Mouse (Mus musculus): ENCODE measurements around the gene Gm5426. TPM values are rescaled to one million over a fixed set of nuclear protein-coding genes. Genes with fewer than 3 reads are reported as not detected.
A peak's percentile ranks its signal among the peaks of the same experiment; 100 is the strongest.
"Not testable (repeated sequence)": the region's sequence is repeated elsewhere in the genome, so short reads cannot be mapped to it uniquely, and the experiment has no call there.

Gene Gm5426
- total RNA-seq, 2 experiments from 2014 or later, result not detected

DNA sequence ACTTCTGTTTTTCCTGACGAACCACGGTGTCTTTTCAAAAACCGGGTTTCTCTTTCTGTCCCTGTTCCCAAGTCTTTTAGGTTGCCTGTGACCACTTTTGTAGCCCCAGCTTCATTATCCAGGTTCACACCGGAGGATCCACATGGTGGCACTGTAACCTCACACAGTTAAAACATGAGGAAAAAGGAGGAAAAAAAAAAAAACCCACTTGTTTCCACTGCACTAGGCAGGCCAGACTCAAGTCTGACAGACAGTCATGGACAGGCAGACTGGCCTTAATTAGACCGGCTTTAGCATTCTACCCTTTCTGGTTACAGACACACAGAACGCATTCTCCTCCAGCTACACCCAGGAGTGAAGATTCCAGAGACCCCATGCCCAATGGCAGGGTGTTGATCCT is 4.2 kb upstream of the Gm5426 start:
- peak; percentile 25 to 51 for DNase-seq (ENCODE audit: low spot score in 2 of 2)

DNA sequence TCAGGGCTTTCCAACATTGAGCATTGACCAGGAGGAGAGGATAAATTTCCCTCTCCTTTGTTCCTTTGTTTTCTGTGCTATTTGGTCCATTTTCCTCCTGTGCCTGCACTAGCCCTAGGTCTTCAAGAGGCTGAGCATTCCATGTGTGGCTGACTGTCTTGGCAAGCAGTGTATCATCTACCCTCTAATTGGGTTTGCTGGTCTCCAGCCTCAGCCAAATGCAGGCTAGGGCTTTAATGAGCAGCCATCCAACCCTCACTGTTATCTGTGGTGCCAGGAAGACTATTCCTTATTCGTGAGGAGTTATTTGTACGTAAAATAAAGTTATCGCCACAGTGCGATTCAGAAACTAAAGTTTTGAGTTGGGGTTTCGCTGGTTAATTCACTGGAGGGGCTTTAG is 2.2 kb downstream of the Gm5426 start:
- no peak for DNase-seq (ENCODE audit: low spot score in 2 of 2)

DNA sequence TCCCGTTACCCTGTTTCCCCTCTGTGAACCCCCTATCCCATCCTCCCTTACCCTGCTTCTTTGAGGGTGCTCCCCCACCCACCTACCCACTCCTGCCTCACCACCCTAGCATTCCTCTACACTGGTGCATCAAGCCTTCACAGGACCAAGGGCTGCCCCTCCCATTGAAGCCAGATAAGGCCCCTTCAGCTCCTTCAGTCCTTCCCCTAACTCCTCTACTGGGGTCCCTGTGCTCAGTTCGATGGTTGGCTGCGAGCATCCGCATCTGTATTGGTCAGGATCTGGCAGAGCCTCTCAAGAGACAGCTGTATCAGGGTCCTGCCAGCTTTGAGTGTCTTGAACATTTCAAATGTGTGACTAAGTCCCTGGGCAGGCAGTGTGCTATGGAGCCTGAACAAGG is 2.9 kb downstream of the Gm5426 start:
- not testable (repeated sequence) for DNase-seq (ENCODE audit: low spot score in 2 of 2)

DNA sequence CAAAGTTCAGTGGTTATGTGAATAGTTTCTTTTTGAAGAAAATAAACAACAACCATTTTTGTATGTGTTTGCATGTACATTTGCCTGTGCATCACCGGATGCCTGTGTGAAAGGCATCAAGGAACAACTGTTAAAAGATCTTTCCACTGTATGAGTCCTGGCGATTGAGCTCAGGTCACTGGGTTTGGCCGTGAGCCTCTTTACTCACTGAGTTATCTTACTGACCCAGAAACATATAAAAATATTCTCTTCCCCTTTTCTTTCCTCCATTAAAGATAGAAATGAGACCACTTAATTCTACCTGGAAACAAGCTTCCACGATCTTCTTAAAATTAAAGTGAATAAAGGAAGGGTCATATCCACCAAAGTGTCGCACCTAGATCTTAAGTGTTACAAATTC is 10.2 kb downstream of the Gm5426 start:
- no peak for DNase-seq (ENCODE audit: low spot score in 2 of 2)

DNA sequence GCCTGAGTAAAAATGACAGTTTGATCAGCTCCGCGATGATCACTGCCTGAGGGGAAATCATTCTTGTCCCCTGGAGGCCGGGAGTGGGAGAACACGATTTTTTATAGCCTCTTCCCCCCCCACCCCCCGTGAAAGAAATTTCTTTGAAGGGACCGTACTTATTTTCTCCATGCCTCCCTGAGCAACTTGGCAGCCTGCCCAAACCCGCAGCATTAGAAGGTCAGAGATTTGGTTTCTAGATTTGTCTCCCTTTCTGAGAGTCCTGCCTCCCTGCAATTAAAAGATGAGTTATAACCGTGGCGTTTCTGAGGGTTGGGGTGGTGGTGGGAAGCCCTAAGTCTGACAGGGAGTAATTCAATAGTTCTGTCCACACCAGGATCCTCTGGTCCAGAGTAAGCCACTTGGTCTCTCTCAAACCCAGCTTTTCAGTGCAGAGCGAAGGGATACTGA is 11.9 kb downstream of the Gm5426 start:
- peak; percentile 37 to 38 for DNase-seq (ENCODE audit: low spot score in 2 of 2)

DNA sequence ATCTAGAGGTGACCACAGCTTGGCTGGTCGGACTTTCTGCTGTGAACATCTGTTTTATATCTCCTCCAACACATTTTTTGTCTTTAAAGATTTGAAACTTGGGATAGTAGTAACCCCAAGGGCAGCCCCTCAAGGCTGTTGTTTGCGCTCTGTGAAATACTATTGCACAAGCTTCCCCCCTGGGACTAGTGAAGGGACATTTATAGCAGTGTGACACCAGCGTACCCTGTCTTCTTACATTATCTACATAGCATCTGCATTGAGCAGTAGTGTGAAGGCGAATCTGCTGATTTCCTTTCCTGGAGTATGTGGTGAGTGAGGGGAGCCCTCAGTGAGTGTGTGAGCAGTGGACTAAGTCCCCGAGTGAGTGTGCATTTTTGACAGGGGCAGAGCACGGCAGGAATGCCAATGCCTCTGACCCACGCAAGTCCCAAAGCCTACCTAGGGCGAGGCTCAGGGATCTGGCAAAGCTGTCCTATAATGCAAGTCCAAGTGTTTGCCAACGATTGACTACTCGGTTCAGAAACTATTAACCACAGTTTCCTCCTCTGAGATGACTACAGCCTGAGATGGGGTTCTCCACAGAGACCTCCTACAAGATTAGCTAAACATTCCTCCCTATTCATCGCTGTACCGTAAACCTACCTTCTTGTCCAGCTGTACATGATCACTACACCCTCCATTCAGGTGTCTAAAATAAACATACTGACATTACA is 14.2 kb downstream of the Gm5426 start:
- DNase-seq (ENCODE audit: low spot score in 2 of 2), result no peak

DNA sequence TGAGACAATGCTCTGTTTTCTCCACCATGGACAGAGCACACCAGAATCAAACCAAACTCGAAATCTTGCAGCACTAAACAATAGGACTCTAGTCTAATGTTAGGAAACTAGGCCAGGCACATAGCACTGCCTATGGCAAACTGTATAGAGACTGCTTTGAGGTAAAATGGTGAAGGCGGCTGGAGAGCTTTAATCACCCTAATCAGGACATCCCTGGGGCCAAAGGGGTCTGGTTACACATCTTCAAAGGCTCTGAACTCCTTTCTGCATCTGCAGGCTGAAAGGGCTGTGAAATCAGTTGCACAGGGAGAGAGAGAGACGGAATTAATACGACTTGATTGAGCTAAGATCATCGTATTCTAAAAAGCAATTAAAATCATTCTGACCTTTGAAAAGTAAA is 16.9 kb downstream of the Gm5426 start:
- DNase-seq (ENCODE audit: low spot score in 2 of 2), result no peak

DNA sequence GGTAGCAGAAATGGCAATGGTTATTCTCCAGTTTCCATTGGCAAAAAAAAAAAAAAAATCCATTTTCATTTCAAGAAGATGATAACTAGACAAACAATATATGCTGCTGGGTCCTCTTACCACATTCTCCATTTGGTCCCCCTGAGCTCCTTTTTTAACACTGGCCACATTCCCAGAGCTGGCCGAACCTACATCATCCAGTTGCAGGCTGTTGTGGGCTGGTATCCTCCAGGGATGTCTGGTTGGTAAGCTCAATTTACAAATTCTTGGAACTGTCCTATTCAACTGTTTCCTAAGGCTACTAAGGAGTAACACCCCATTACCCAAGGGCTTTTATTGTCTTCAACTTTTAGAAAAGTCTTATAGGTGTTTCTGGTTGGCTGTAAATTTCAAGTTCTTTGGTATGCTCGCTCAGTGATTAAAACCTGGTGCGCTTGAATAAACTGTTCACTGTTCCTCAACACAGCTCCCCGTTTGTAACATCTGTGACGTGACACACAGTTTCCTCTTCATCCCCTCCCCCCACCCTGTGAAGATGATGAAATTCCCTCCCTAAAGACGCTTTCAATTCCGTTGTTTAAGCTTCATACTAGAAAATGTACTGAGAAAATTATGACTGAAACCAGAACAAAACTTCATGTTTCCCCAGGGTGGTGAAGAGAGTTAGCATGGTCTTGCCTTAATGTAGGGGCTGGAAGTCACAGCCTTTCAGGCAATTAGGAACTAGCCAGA is 26.7 kb downstream of the Gm5426 start:
- no peak for DNase-seq (ENCODE audit: low spot score in 2 of 2)

DNA sequence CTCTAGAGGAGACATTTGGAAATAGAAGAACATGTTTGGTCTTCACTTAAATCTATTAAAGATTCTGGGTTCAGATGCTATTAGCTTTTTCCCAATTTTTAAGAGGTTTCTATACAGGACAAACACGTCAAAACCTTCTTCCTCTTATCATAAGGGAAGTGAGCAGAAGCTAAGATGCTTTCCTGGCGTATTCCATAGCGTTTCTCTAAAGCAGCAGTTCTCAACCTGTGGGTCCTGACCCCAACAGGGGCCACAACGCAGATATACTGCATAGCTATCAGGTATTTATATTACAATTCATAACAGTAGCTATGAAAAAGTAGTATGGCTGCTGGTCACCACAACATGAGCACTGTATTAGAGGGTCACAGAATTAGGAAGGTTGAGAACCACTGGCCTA is 27.4 kb downstream of the Gm5426 start:
- DNase-seq (ENCODE audit: low spot score in 2 of 2), result no peak

DNA sequence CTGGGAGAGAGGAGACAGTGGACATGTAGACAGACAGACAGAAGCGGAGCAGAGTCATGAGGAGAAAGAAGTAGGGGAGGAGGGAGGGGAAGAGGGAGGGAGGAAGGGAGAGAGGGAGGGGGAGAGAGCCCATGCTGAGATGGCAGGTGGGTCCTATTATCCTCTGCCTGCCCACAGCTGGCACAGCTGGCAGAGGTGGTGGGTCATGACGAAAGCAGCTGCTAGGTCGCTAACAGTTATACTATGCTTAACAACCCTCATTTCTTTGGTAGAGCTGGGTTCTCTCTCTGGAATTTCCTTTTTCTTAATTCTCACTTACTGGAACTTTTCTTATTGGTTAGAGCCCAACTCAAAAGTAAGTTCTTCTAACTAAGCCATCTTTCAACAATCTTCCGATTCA is 28.9 kb downstream of the Gm5426 start:
- DNase-seq (ENCODE audit: low spot score in 2 of 2), result no peak

DNA sequence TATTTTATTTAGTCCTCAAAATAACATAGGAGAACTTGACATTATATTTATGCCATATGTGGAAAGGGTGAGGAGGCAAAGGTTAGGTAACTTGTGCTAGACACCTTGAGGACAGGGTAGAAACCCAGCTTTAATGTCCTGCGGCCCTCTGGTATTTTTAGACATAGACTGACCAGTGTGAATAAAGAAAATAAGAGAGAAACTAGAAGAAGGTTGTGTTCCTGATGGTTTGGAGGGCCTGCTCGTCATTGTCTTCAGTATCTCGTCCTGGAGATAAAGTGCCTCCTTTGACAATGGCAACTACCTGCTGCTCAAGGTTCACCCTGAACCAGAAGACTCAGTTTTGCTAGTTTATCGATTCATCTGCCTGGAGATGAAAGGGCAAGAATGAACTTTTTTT is 32.6 kb downstream of the Gm5426 start:
- no peak for DNase-seq (ENCODE audit: low spot score in 2 of 2)

DNA sequence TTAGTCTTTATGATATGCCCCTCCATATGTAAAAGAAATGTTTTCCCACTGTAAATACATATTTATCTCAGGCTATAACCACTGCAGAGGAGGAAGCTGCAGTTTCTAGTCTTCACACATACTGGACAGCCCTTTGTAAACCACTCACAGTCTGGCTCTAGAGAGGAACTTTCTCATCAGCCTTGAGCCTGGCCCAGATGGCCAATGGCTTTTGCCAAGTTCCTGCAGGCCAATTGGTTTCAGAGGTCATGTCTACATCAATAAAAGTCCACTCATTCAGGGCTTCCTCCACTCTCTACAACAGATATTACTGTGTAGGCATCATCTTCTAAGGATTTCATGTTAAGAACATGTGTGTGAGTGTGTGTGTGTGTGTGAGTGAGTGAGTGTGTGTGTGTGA is 35.1 kb downstream of the Gm5426 start:
- DNase-seq (ENCODE audit: low spot score in 2 of 2), result no peak

DNA sequence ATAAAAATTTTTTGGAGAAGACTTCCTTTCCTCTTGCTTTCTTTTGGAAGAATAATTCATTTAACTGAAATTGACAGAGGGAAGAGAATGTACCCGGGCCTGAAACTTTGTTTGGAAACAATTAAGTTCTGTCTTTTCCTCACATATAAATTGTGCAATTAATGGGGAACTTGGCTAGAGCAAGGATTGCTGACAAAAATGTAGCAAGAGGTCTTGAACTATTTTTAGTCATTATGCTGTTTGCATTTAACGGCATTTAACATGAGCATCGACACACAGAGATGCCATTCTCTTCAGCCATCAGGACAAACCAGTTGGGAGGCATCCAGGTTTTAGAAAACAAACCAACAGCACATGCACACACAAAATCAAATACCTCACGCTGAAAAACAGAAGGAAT is 36.6 kb downstream of the Gm5426 start:
- no peak for DNase-seq (ENCODE audit: low spot score in 2 of 2)

DNA sequence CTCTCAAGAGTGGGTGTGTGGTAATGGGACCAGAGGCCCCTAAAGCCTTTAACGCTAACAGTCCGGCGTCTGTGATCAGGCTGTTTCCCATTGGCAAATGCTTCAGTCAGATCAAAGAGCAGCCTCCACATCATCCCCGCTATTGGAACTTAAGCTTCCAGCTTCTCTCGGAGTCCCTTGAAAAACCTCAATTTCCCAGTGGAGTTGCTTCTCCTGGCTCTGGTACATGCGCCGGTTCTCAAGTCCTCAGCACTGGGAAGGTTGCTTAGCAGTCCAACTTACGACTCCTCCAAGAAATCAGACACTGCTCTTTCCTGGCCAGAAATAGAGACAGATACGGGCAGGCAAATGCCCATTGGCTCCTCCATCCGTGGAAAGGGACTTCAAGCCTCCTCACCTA is 37.4 kb downstream of the Gm5426 start:
- no peak for DNase-seq (ENCODE audit: low spot score in 2 of 2)

DNA sequence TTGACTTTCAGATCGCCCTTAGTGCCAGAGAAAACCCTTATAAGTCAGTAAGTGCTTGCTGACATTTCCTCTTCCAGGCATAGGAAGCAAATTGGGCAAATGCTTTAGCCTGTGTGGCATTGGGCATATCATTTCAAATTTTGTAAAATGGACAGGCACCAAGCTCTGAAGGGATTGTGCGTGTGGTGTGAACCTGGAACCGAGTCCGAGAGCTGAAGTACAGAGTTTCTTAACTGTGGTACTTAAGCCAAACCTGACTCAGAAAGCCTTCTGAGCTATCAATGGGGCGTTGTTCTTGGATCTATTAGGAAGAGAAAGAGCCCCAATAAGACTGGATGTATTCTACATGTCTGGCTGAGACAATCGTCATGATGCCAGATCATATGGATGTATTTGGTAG is 40.5 kb downstream of the Gm5426 start:
- DNase-seq (ENCODE audit: low spot score in 2 of 2), result no peak

DNA sequence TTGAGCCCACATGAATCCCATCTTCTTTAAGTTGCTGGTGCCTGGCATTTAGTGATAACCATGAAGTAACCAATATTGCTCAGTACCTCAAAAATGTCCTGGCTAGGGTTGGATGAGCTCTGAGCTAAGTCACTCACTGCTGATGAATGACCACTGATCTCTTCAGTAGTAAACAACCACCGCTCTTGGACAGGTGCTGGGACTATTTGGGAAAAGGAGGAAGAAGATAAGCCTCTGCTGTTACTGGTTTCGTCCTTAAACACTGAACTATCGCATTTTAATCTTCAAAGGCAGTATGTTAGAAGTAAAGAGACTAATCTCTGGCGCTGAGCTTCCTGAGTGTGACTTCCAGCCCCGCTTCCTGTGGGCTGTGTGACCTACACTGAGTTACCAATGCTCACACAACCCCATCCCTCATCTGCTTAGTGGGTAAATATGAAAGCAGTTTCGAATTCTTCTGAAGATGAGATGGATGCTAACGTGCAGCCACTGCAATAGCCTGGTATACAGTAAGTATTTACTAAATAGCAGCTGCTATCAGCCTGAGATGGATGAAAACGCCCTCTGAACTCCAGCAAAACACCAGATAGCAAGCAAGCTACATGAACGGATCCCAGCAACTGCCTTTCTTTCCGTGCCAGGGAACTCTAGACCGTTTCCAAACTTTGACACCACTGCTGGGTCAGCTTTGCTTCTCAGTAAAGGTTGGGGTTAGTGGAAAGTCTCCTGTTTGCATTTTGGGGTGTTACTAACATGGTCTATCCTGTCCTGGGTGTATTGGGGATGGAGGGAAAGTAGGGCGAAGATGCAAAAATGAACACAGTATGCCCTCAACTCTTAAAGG is 44.4 kb downstream of the Gm5426 start:
- DNase-seq (ENCODE audit: low spot score in 2 of 2), result no peak

DNA sequence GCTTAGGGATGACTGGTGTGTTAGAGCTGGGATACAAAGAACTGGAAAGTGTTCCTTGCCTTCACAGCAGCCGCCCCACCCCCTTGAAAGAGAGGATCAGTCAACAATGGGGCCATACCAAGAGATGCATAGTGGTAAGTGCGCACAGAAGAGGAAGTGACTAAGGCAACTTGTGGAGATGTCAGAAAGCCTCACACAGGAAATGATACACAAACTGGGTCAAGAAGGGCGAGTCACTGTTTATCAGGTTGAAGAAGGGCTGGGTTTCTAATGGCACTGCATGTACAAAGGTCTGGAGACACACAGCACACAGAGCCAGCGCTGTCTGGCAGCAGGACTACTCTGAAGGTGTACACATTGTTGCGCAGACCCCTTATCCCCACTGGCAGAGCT is 45.0 kb downstream of the Gm5426 start:
- no peak for DNase-seq (ENCODE audit: low spot score in 2 of 2)

DNA sequence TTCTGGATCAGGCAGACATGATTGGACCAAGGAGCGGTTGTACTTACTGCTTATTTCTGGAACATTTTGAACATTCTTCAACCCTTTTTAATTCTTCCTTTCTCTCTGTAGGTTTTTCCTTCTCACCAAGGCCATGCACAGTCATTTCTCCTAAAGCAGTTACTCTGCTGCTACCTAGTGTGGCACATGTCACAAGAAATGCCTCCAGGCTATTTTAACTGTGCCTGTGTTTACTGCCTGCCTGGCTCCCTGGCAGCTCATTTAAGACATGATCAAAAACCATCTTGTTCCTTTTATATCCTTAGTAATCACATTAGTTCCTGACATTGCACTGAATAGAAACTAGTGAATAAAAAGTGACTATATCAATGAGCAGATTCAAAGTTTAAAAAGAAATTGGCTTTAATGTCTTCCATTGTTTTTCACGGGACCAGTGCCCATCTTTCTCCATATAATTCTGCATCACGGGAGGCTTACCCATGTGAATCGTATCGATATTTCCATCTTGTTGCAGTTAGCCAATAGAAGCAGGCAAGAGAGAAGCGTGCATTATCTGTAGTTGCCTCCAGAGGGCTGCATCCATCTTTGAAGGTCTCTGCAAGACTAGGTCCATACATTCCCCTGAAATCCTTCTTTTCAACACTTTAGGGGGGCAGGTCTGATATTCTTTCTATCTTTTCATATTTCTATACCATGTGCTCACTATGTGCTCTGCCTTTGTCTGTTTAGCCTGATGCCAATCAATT is 45.7 kb downstream of the Gm5426 start:
- no peak for DNase-seq (ENCODE audit: low spot score in 2 of 2)

DNA sequence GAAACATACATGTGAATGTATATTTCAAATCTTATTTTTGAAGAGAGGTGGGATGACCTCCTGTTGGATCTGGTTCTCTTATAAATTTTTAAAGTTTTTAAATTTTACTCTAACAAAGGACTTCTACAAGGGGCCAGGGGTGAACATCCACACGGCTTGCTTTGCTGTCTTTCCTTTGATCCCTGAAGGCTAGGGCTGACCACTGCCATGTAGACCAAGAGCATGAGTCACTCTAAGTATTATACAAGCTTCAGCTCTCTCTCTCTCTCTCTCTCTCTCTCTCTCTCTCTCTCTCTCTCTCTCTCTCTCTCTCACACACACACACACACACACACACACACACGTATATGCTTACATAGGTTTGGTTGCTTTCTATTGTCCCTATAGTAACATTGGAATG is 48.6 kb downstream of the Gm5426 start:
- no peak for DNase-seq (ENCODE audit: low spot score in 2 of 2)

DNA sequence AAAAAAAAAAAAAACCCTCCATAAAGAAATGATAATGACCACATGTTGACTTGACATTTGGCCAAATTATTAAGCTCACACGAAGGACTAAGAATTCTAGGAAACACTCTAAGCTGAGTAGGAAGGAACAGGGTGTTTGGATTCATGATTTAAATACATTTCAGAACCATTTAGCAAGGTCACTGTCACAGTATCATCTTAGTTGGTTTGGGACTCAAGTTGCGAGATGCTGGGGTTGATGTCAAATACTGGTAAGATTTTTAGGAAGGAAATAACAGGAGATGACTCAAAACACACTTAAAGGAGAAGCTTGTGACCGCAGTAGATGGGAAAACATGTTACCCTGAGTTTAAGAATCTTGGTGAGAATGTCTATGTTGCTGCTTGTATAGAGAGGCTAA is 49.2 kb downstream of the Gm5426 start:
- DNase-seq (ENCODE audit: low spot score in 2 of 2), result no peak
